Mouse (Mus musculus) bone marrow macrophage, adult 2 months (primary cell): ENCODE measurements around the gene Grb10.

Source experiments
- CTCF ChIP-seq: IDR thresholded peaks from 2 replicates; pipeline ENCODE4 v1.5.1; 2012; ENCODE audit warnings: low read depth, mild to moderate bottlenecking, low read length, moderate library complexity
- POLR2A ChIP-seq: IDR thresholded peaks from 2 replicates; pipeline ENCODE4 v1.6.1; 2012; ENCODE audit warnings: mild to moderate bottlenecking, low read depth, low read length, borderline replicate concordance

- no peak for TF ChIP-seq POLR2A
- no peak for TF ChIP-seq CTCF
Measured at GRCm38 (mm10) chr11:12037075-12037686, 1.3 kb downstream of the Grb10 start.
